Mouse (Mus musculus): ENCODE measurements around the gene Cpsf4l.

GRCm38 (mm10) chr11:113654561-113655270, 55.1 kb downstream of the Cpsf4l start:
- TF ChIP-seq CTCF (IDR thresholded peaks at IDR 0.05; ENCODE audit: low read depth) (no peak), EP300 (IDR thresholded peaks at IDR 0.05; ENCODE audit: low read depth) (no peak)

All from heart, postnatal 0 days (tissue).